Mouse (Mus musculus) layer of hippocampus, postnatal 25 days (tissue): ENCODE data around the gene Dhx37. TPM values are rescaled to one million over a fixed set of nuclear protein-coding genes. Genes with fewer than 3 reads are reported as not detected.
"Not testable (repeated sequence)": the region's sequence is repeated elsewhere in the genome, so short reads cannot be mapped to it uniquely, and the experiment has no call there.

Experiments used
- DNase-seq, 2 experiments: peaks; one replicate each; pipeline ENCODE4 v3.0.0; 2022; ENCODE audit warnings: mixed read lengths in 2 of 2, low spot score in 1 of 2; ENCODE audit errors: extremely low spot score in 1 of 2
- total RNA-seq, 2 experiments: library from RNA; stranded (reverse); gene quantifications; 2 replicates each; pipeline ENCODE4 v1.2.3; 2021

The Dhx37 gene
- total RNA-seq, 2 experiments from 2014 or later: 11.9 to 14.8 TPM

- peak in 1 of 2 experiments; percentile 62 for DNase-seq
Measured at GRCm38 (mm10) chr5:125391609-125392008, 42.3 kb downstream of the Dhx37 start.

- DNase-seq: no peak
Measured at GRCm38 (mm10) chr5:125390906-125391477, 42.9 kb downstream of the Dhx37 start.

- DNase-seq: peak; percentile 84 to 90
Measured at GRCm38 (mm10) chr5:125389579-125390441, 44.1 kb downstream of the Dhx37 start, which contains the start of gene Ubc. Ubc (minus strand) TSS chr5:125390202.

- DNase-seq: peak; percentile 73 to 76
Measured at GRCm38 (mm10) chr5:125389131-125389578, 44.8 kb downstream of the Dhx37 start, which contains the start of gene Gm10382. Gm10382 (plus strand) TSS chr5:125389322.

GRCm38 (mm10) chr5:125388358-125389092 is 45.4 kb downstream of the Dhx37 start:
- DNase-seq: no peak

GRCm38 (mm10) chr5:125387295-125387694 is 46.6 kb downstream of the Dhx37 start:
- DNase-seq: not testable (repeated sequence)

GRCm38 (mm10) chr5:125385215-125385940 is 48.5 kb downstream of the Dhx37 start:
- DNase-seq: no peak

GRCm38 (mm10) chr5:125384512-125385214 is 49.3 kb downstream of the Dhx37 start:
- no peak for DNase-seq

- DNase-seq: no peak
Measured at GRCm38 (mm10) chr5:125383637-125384420, 50.1 kb downstream of the Dhx37 start.

GRCm38 (mm10) chr5:125382673-125383558 is 51.0 kb downstream of the Dhx37 start:
- DNase-seq: peak in 1 of 2 experiments; percentile 49

- DNase-seq: no peak
Measured at GRCm38 (mm10) chr5:125381954-125382672, 51.8 kb downstream of the Dhx37 start.

GRCm38 (mm10) chr5:125378919-125379318 is 55.0 kb downstream of the Dhx37 start:
- DNase-seq: no peak

- no peak for DNase-seq
Measured at GRCm38 (mm10) chr5:125377214-125377613, 56.7 kb downstream of the Dhx37 start.

GRCm38 (mm10) chr5:125375871-125376270 is 58.0 kb downstream of the Dhx37 start:
- no peak for DNase-seq

- no peak for DNase-seq
Measured at GRCm38 (mm10) chr5:125372027-125372426, 61.9 kb downstream of the Dhx37 start.

GRCm38 (mm10) chr5:125370950-125371693 is 62.8 kb downstream of the Dhx37 start:
- DNase-seq: no peak
